24 mouse cellular contexts compared by ENCODE assay signal in the genomic region with DNA sequence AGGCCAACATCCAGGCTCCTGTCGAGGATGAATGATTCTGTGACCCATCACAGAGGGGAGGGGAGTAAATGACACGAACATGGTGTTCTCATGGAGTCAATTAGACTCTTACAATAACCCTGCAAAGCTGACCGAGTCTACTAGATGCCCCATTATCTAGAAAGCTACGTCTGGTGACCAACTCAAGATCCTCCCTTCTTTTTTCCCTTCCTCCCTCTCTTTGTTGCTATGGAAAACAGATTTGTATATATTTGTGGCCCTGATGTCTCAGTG. TPM values are rescaled to one million over a fixed set of nuclear protein-coding genes. Genes with fewer than 3 reads are reported as not detected.
"Had no signal": no experiment of that assay in that cellular context is flagged by ENCODE, and none has a peak within 500 bp of the region (broad histone marks: within the 10 kb centered on the region; RNA-seq: fewer than 3 reads in every experiment).

No protein-coding gene starts in this region.

- H3K27me3 ChIP-seq: neural tube, embryonic 13.5 days; neural tube, embryonic 15.5 days; stomach, embryonic 15.5 days had no signal

- H3K9me3 ChIP-seq: neural tube, embryonic 13.5 days; neural tube, embryonic 15.5 days; stomach, embryonic 15.5 days had no signal

- DNase-seq: retina, postnatal 1 day; right cerebral cortex, adult 18-20 months; right cerebral cortex, postnatal 14 days; right cerebral cortex, postnatal 25 days; right cerebral cortex, postnatal 4 days; spleen, adult 18-20 months; thymus, adult 18-20 months; thymus, adult 2 months; thymus, postnatal 14 days; thymus, postnatal 25 days; thymus, postnatal 36 days; thymus, postnatal 4 days had no signal

- H3K4me2 ChIP-seq: neural tube, embryonic 13.5 days; neural tube, embryonic 15.5 days; stomach, embryonic 15.5 days had no signal

- H3K4me3 ChIP-seq: neural tube, embryonic 13.5 days; neural tube, embryonic 15.5 days; stomach, embryonic 15.5 days had no signal

- H3K36me3 ChIP-seq: neural tube, embryonic 13.5 days; neural tube, embryonic 15.5 days; stomach, embryonic 15.5 days had no signal

- H3K9ac ChIP-seq: neural tube, embryonic 13.5 days; neural tube, embryonic 15.5 days; stomach, embryonic 15.5 days had no signal

- H3K27ac ChIP-seq: neural tube, embryonic 13.5 days; neural tube, embryonic 15.5 days; stomach, embryonic 15.5 days; stomach, postnatal 0 days had no signal

- H3K4me1 ChIP-seq: neural tube, embryonic 13.5 days; neural tube, embryonic 15.5 days; stomach, embryonic 15.5 days had no signal

RNA-seq across cellular contexts. Expression of a gene that starts 22.0 kb away (rescaled TPM):
- total RNA-seq: neutrophil, adult 5-6 weeks had no signal
- polyA plus RNA-seq: neural tube, embryonic 13.5 days; neural tube, embryonic 14.5 days; neural tube, embryonic 15.5 days; spleen, adult 2 months; stomach, embryonic 14.5 days; stomach, embryonic 15.5 days; stomach, embryonic 16.5 days; stomach, postnatal 0 days; testis, adult 2 months; thymus, adult 2 months; thymus, postnatal 0 days; urinary bladder, adult 2 months had no signal

RNA-seq across cellular contexts. Expression of a gene that starts 59.7 kb away (rescaled TPM):
- total RNA-seq: neutrophil, adult 5-6 weeks had no signal
- polyA plus RNA-seq: neural tube, embryonic 13.5 days; neural tube, embryonic 14.5 days; neural tube, embryonic 15.5 days had no signal
